Mouse (Mus musculus): ENCODE measurements around the gene Hist1h1t.

- TF ChIP-seq POLR2A (IDR thresholded peaks at IDR 0.05; ENCODE audit: borderline replicate concordance, insufficient read depth, low read length) (no peak), CTCF (IDR thresholded peaks at IDR 0.05; ENCODE audit: borderline replicate concordance, insufficient read depth, low read depth, low read length) (no peak)
Observed at GRCm38 (mm10) chr13:23728472-23729191, 33.0 kb downstream of the Hist1h1t start.
